Mouse (Mus musculus): ENCODE results near the gene Snx4.

GRCm38 (mm10) chr16:33333015-33333414 is 81.8 kb downstream of the Snx4 start:
- no peak for TF ChIP-seq CTCF (IDR thresholded peaks at IDR 0.05; ENCODE audit: borderline replicate concordance, insufficient read depth, low read length)
- TF ChIP-seq POLR2A (IDR thresholded peaks at IDR 0.05; ENCODE audit: low read depth, low read length) = no peak
